Mouse (Mus musculus) embryonic fibroblast, embryonic 13.5 days (primary cell): Measurements from ENCODE around the gene 1700088E04Rik.

Source experiments
- CTCF ChIP-seq: IDR thresholded peaks from 2 replicates; pipeline ENCODE4 v1.5.1; 2011; ENCODE audit warnings: mild to moderate bottlenecking, control low read depth, low read length, moderate library complexity, borderline replicate concordance; ENCODE audit not compliant: insufficient read depth
- POLR2A ChIP-seq: IDR thresholded peaks from 2 replicates; pipeline ENCODE4 v1.6.1; 2011; ENCODE audit warnings: low read depth, mild to moderate bottlenecking, control low read depth, low read length, moderate library complexity

DNA sequence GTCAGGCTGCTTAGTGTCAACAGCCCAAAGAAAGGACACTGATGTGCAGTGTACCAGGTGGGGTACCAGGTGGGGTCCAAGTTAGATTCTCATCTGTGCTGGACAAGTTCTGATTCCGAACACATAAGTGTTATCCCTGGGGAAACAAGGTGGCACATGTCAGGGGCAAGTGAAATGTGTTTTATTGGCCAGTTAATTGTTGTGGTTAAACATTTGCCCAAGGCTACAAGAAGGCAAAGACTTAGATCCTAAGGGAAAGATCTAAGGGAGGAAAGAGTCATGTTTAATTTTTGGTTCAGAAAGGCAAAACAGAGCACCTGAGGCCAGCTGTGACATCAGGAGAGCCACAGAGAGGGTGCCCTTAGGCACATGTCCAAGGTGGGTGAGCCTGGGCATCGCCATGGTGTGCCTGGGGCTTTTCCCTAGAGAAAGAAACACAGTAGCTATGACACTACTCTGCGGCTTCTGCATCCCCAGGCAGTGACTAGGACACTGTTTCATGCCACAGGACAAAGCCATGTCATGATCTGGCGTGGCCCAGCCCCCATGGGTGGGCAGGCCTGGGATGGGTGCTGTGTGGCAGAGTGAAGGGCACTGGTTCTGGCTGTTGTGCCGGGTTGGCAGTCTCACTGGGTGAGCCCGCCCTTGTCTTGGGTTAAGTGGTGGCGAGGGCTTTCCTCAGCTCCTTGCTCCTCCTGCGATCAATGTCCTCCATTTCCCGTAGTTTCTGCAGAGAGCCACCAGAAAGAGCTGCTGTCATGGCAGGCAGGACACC lies 6.4 kb downstream of the 1700088E04Rik start:
- TF ChIP-seq CTCF (no peak), POLR2A (no peak)
